Mouse (Mus musculus) heart, adult 9 months (tissue): ENCODE data around the gene Pgk1.
A peak's percentile ranks its signal among the peaks of the same experiment; 100 is the strongest.
"Not testable (repeated sequence)": the region's sequence is repeated elsewhere in the genome, so short reads cannot be mapped to it uniquely, and the experiment has no call there.

ENCODE experiments used
- DNase-seq, 2 experiments: peaks; one replicate each; pipeline ENCODE4 v3.0.0; 2022; ENCODE audit warnings: low spot score in 2 of 2

Pgk1 gene

DNA sequence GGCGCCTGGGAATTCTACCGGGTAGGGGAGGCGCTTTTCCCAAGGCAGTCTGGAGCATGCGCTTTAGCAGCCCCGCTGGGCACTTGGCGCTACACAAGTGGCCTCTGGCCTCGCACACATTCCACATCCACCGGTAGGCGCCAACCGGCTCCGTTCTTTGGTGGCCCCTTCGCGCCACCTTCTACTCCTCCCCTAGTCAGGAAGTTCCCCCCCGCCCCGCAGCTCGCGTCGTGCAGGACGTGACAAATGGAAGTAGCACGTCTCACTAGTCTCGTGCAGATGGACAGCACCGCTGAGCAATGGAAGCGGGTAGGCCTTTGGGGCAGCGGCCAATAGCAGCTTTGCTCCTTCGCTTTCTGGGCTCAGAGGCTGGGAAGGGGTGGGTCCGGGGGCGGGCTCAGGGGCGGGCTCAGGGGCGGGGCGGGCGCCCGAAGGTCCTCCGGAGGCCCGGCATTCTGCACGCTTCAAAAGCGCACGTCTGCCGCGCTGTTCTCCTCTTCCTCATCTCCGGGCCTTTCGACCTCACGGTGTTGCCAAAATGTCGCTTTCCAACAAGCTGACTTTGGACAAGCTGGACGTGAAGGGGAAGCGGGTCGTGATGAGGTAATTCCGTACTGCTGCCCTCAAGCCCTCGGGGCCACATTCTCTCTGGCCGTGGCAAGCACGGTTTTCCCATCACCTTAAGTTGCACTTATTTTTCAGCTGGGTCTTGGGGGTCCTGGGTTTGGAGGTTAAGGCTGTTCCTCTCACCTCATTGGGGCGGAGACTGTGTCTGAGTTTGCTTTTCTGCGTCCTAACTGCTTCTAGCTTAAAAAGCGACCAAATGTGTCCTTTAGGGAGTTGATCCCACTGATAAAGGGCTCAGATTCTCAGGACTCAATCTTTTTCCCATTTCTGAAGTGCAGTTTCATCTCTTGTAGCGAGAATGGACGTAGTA is at the start of gene Pgk1:
TSS of gene Pgk1 (plus strand) at position 388 of the 937 bp plus-strand sequence.
- peak; percentile 87 to 97 for DNase-seq

DNA sequence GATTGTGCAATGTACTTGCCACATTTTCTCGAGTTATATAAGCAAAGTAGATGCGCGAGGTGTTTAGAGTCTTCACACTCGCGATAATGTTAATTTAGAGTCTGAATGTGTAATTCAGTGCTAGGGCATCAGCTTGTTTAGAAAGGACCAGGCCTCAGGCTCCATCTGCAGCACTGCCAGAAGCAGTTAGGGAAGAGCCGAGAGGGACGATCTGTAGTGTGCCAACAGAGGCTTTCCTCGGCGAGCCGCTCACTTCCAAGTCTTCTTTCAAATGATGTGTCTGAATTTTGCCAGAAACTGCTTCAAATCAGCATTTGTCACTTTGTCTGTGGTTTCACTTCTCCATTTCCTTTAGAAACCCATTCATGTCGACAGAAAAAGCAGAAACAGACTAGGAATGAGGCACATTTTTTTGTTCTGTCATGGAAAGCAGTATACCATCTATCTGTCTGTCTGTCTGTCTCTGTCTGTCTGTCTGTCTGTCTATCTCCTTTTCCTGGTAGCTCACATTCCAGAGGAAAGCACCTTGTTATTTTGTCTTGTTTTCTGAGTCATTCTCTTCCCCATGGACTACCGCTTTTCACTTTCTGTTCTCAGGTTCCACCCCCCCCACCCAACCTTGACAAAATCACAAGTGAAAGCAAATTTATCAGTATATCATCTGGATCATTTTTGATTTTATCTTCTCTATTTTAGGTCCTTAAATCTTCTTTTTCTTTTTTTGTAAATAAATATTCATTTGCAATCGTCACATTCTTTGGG is 47.4 kb upstream of the Pgk1 start:
- DNase-seq, result peak; percentile 4 to 14

DNA sequence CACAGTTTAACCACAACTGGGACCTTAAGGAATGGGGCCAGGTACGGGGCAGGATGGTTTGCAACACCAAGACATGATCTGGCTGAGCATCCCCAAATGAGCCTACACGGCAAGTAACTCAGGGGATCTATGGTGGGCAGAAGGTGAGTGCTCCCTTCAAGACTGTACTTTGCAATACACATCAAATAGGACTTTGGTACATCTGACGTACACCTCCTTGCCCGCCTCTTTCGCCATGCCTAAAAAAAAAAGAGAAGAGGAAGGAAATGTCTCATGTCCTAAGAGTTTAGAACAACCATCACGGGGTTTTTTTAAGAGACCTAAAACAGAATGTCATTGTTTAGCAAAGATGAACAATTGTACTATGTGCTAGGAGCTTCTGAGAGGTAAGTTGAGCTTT is 44.0 kb upstream of the Pgk1 start, which contains the start of gene Tlr13:
TSS of gene Tlr13 (plus strand) at position 269 of the 400 bp plus-strand sequence.
- DNase-seq, result no peak

DNA sequence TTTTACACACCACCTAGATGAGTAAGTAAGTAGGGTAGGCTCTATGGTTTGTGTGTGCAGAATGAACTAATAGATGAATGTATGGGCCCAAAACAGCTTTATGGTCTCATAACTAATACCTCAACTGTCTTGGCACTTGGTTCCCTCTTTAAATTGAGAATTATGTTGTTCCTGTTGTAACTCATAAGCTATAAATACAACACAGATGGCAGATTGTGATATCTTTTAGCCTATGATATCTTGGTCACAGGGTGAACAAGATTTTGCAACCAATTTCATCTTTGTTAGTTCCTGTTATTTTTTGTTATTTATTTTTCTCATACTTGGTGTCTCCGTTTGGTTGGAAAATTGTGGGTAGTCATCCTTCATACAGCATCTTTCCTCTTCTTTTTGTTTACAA is 38.7 kb upstream of the Pgk1 start:
- no peak for DNase-seq

DNA sequence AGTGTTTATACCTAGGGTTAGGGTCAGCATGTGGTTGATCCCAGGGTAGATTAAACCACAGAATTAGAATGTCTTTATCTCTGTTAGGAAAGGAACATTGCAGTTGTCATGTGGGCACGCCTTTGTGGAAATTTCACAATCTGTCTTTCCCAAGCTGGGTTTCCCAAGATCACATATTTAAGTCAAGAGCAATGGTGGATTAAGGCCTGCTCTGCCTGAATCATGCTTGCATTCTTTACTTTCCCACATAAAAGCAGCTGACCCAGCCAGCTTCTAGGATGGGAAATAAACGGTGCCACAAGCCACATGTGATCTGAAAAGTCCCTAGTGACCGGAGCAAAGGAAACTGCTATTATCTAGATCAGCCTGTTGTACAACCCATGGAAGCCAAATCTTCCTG is 37.4 kb upstream of the Pgk1 start:
- no peak for DNase-seq

DNA sequence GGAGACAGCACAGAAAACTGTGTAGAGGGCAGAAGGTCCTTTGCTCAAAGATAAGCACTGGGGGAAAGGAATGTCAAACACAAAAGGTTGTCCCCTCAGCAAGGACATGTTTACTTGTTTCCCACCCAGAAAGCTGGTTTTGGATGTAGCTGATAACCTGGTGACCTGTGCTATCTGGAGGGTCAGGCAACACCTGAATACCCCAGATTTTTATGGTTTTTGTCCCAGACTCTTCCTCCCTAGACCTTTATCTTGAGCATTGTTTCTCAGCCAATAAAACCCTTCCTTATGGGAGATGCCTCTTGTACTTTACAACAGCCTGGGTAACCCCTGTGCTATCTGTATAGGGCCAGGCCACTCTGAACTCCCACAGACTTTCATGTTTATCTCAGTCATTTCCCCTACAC is 32.7 kb upstream of the Pgk1 start:
- no peak for DNase-seq

DNA sequence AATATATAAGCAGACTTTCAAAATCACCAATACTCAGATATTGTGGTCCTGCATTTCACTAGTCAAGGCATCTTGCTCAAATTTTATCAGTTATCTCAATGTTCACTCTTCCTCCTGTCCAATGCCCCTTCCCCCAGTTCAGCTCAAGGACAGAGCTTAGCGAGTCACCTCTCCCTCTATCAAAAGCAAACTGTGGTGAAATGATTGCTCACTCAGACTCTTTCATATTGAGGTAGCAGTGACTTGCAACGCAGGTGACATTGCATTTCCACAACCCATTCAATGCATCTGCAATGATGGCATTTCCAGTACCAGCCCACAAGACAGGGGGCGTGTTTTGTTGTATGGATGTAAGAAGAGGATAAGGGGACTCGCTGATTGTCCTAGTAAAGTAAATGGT is 31.0 kb upstream of the Pgk1 start:
- no peak for DNase-seq

DNA sequence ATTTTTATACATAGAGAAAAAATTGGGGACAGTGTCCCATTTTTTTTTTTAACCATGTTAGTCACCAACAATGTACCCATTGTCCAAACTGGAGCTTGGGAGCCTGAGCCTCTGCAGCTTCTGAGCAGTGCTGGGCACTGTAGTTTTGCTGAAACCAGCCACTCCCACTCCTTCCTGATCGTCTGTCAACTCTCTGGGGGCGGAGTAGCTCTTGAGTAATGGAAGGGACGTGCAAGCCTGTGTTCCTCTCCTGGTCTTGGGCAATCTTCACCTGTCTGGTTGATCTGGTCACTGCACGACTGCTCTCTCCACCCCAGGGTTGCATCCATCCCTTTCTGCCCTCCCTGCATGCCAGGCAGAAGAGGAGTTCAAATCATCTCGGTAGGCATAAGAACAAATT is 22.9 kb upstream of the Pgk1 start:
- no peak for DNase-seq

DNA sequence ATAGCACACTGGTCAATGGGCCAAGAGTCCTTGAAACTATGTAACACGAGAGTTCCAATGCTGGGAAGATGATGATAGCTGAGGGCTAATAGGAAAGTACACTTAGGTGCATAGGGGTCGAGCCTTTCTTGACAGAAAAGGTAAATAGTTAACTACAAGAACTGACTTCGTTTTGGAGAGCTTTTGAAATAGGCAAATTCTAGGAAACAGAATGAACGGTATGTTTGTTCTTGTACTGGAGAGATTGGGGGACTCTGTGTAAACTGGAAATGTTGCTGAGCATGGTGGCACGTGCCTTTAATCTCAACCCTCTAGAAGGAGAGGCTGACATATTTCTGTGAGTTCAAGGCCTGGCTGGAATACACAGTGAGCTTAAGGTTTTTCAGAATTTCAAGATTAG is 22.3 kb upstream of the Pgk1 start:
- no peak for DNase-seq

DNA sequence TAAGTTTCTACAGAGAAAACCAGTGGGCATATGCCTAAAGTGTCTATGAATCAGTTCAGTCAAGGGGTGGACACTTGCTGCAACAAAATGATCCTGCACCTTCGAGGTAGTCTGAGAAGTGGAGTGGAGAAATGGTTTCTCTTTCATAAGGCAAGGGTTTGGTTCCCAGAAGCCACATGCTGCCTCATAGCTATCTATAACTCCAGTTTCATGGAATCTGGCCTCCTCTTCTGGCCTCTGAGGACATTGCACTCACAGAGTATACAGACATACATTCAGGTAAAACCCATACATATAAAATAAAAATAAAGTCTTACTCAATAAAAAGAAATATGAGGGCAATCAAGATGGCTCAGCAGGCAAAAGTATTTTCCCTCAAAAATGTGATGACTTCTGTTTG is 21.8 kb upstream of the Pgk1 start:
- DNase-seq, result no peak

DNA sequence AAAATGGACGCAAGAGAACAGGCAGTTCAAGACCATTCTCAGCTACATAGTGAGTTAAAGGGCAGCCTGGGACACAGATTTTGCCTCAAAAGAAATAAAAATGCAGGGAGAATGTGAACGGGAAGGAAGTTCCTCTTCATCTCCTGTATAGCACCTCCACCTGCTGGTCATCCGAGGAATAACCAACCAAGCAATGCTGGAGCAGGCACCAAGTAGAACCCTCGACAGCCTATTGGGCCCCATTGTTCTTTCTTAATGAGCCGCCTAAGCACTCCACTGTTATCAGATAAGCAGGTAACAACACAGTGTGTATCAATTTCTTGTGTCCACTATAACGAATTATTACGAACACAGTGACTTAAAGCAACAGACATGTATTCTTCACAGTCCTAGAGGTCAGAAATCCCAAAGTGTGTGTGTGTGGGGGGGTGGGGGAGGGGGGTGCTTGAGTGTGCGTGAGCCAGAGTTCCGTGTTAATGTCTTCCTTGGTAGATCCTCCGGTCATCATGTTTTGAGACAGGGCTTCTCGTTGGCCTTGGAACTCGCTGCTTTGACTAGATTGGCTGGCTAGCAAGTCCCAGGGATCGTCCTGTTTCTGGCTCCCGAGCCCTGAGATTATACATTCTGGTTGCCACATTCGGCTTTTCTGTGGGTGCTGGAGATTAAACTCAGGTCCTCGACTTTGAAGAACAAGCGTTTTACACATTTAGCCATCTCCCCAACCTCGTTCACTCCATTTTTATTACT is 15.6 kb upstream of the Pgk1 start:
- DNase-seq, result peak; percentile 18 to 39

DNA sequence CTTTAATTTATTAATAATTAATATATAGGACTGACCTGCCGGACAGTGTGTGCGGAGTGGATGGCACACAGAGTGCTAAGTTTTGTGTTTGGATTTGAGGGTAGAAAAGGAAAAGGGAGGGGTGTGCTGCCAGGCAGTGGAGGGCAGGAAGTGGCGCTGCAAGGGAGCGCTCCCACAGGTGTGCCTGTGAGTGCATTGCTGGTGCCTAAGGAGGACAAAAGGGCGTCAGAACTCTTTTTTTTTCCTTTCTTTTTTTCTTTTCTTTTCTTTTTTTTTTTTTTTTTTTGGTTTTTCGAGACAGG is 15.1 kb upstream of the Pgk1 start:
- no peak for DNase-seq

DNA sequence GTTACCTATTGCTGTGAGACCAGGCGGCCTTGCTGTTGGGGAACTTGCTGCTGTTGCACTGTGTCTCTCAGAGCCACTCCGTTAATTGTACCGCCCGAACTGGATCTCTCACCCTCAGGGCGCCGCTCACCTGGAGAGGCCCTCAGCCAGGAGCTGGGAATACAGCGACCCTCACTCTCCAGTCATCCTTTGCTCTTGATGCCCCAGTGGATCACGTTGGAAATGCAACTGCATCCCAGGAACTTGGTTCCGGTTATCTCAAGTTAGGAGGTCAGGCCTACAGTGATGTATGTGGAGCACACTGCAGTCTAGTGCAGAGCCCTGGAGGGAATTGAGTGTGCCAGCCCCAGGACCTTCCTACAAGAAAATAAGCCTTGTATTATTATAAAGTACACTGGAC is 10.6 kb upstream of the Pgk1 start:
- no peak for DNase-seq

DNA sequence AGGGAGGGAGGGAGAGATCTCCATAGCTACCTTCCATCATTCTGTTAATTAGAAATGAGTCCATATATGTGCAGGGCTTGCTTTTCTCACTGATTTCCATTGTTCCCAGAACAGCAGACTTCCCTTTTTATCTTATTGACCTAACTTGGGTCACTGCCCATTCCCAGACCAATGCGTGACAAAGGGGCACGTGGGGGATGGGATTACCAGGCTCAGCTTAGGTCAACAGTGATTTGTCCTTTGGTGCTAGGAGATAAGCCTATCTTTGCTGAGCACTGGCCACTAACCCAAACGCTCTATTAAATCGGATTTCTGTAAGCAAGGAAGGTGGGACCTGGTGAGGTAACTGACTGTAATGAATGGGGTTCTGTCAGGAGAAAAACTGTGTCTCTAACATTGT is 2.6 kb upstream of the Pgk1 start:
- no peak for DNase-seq

DNA sequence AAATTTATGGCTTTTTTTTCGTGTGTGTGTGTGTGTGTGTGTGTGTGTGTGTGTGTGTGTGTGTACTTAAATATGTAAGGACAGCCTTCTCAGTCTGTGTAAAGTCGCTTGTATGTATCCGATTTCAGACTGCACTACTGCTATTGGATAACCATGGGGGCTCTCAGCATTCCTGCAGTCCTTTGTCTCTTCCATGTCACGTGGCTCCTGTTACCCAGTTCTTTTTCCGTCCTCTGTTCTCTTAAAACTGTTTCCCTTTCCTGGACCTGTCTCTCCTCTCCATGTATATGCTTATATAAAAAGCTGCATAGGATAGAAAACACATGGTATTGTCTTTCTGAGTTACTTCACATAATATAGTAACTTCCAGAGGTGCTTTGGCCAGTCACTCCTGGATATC is 1.2 kb upstream of the Pgk1 start:
- no peak for DNase-seq

DNA sequence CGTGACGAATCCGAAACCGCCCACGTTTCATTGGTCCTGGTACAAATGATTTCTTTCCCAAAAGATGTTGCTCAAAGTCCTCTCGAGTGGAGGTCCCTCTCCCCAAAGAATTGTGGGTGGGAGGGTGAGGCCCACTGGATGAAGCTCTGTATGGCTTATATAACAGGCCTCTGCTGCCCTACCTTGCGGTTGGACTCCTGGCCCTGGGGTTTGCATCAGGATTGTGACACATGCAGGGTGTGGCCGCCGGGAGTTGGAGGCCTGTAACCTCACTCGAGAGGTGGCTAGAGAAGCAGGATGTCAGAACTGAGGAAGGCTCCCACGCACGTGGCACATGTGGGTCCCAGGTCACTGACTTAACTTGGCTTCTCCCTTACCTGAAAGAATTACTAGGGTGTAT is 837 bp downstream of the Pgk1 start:
- peak in 1 of 2 experiments; percentile 21 for DNase-seq

DNA sequence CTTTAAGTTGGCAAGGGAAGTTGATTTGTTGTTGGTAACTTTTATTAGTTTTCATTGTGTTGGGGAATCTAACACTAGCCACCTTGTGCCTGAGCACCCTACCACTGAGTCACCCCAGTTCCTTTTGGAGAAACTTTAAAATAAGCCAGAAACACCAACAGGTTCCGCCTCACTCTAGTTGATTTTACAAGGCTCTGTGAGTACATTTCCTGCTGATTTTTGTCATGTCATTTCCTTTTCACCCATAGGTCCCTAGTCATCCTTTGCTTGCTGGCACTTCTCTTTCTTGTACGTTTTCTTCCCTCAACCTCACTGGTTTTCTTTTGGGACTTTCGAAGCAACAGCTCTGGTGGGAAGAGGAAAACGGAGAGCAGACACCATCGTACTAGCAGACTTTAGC is 2.5 kb downstream of the Pgk1 start:
- no peak for DNase-seq

DNA sequence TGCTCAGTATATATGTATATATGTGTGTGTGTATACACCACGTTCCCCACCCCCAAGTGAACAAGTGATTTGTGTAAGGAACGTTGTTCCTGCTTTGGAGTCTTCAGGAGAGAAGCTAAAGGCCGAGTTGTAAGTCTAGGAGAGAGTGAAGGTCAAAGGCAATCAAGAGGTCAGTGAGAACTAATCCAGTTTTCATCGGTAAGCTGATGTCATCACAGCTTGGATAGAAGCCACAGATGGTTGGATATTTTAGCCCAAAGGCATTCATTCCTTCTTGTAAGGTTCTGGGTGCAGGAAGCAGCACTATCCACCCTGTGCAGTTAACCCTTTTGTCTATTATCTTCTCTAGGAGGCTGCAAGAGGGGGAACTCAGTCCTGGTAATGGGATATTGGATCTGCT is 3.2 kb downstream of the Pgk1 start:
- no peak for DNase-seq

DNA sequence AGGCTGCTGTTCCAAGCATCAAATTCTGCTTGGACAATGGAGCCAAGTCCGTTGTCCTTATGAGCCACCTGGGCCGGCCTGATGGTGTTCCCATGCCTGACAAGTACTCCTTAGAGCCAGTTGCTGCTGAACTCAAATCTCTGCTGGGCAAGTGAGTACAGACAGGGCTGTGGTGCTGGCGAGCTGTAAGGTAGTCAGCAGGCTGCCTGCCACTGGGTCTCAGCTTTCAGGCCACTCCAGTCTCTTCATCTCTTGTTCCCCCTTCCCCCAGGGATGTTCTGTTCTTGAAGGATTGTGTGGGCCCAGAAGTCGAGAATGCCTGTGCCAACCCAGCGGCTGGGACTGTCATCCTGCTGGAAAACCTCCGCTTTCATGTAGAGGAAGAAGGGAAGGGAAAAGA is 7.5 kb downstream of the Pgk1 start:
- DNase-seq, result not testable (repeated sequence)

DNA sequence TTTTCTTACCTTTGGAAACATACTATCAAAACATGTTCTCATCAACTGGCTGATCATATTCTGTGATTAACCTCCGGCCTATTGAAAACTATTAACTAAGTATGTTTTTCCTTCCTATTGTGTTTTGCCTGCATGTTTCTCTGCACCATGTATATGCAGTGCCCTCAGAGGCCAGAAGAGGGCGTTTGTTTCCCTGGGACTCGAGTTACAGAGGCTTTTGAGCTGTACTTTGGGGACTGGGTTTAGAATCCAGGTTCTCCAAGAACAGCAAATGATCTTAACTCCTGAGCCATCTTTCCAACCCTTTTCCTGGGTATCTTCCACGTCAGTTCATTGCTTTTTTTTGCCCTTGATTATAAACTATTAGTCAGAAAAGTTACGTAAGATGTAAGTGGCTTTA is 10.4 kb downstream of the Pgk1 start:
- DNase-seq, result no peak

DNA sequence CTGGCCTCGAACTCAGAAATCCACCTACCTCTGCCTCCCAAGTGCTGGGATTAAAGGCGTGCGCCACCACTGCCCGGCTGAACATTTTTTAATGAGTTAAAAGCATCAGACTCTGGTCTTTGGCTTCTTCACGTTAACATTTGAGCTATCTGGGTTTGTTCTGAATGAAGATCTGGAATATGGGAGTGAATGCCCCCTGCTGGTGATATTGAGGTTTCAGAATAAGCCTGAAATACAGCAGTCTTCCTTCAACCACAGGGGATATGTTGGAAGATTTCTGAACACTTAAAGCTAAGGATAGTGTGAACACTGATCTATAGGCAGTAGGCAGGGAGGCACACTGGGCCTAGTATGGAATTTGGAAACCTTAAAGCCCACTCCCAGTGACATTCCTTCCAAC is 12.0 kb downstream of the Pgk1 start:
- no peak for DNase-seq

DNA sequence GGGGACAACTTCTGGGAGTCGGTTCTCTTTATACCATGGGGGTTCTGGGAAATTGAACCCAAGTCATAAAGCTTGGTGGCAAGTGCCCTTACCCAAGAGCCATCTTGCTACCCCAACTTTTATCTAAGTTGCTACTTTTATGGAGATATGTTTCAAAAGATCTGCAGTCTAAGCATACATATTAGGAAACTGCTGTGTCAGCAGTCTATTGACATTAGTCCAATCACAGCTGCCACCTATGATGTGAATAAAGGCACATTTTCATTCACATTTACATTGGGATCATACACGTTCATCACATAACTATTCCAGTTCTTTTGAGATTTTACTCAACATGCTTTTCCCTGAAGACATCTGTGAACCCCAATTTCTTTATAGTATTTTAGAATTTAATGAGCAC is 22.2 kb downstream of the Pgk1 start:
- DNase-seq, result no peak
